Mouse (Mus musculus) MEL (cell line): Measurements from ENCODE around the gene Cdh13. TPM values are rescaled to one million over a fixed set of nuclear protein-coding genes. Genes with fewer than 3 reads are reported as not detected.

ENCODE experiments used
- DNase-seq: peaks from one replicate; pipeline ENCODE4 v3.0.0; 2011; ENCODE audit warnings: low read depth, low spot score
- H3K27ac ChIP-seq: 2 replicates; pipeline ENCODE4 v1.5.1; 2012; ENCODE audit warnings: low read depth, mild to moderate bottlenecking, control low read depth, low read length, moderate library complexity; ENCODE audit not compliant: control insufficient read depth
- H3K27me3 ChIP-seq, 2 experiments: fragments of 150-350 bp in 1 of 2; sonication (generic) in 1 of 2; 2 replicates each; pipeline ENCODE4 v1.6.1; 2012; ENCODE audit warnings: low read length in 2 of 2, mild to moderate bottlenecking in 2 of 2, improper control_type of control experiment in 1 of 2, moderate library complexity in 1 of 2; ENCODE audit not compliant: insufficient read depth in 2 of 2, control insufficient read depth in 1 of 2
- H3K36me3 ChIP-seq, 2 experiments: 2 replicates each; pipeline ENCODE4 v1.6.1; 2012 to 2014; ENCODE audit warnings: low read length in 2 of 2, improper control_type of control experiment in 1 of 2, inconsistent platforms in 1 of 2, mild to moderate bottlenecking in 1 of 2; ENCODE audit not compliant: insufficient read depth in 2 of 2, control insufficient read depth in 1 of 2
- H3K4me1 ChIP-seq, 2 experiments: fragments of 150-350 bp in 1 of 2; sonication (generic) in 1 of 2; 2 replicates each; pipeline ENCODE4 v1.6.1; 2012; ENCODE audit warnings: low read length in 2 of 2, improper control_type of control experiment in 1 of 2, mild to moderate bottlenecking in 1 of 2; ENCODE audit not compliant: insufficient read depth in 2 of 2, control insufficient read depth in 1 of 2
- H3K4me3 ChIP-seq, 2 experiments: fragments of 150-350 bp in 1 of 2; sonication (generic) in 1 of 2; 2 replicates each; pipeline ENCODE4 v1.5.1; 2012; ENCODE audit warnings: low read depth in 2 of 2, low read length in 2 of 2, mild to moderate bottlenecking in 2 of 2, moderate library complexity in 2 of 2, control low read depth in 1 of 2, improper control_type of control experiment in 1 of 2; ENCODE audit not compliant: control insufficient read depth in 1 of 2, insufficient read depth in 1 of 2
- H3K79me2 ChIP-seq: 2 replicates; pipeline ENCODE4 v1.6.1; 2012; ENCODE audit warnings: mild to moderate bottlenecking, low read length, moderate library complexity; ENCODE audit not compliant: control insufficient read depth, poor library complexity, insufficient read depth
- H3K9ac ChIP-seq: 2 replicates; pipeline ENCODE4 v1.6.1; 2012; ENCODE audit warnings: low read depth, mild to moderate bottlenecking, control low read depth, low read length, moderate library complexity; ENCODE audit not compliant: control insufficient read depth, poor library complexity, severe bottlenecking
- H3K9me3 ChIP-seq: fragments of 150-350 bp; sonication (generic); replicated peaks from 2 replicates; pipeline ENCODE4 v1.6.1; 2012; ENCODE audit warnings: mild to moderate bottlenecking, low read length, improper control_type of control experiment, moderate library complexity; ENCODE audit not compliant: insufficient read depth
- CHD1 ChIP-seq: IDR thresholded peaks from 2 replicates; pipeline ENCODE4 v1.6.1; 2012; ENCODE audit warnings: low read depth, mild to moderate bottlenecking, inconsistent platforms, low read length, improper control_type of control experiment
- E2F4 ChIP-seq: IDR thresholded peaks from 2 replicates; pipeline ENCODE4 v1.6.1; 2011; ENCODE audit warnings: low read depth, low read length, improper control_type of control experiment, borderline replicate concordance
- EP300 ChIP-seq, 2 experiments: IDR thresholded peaks; 2 replicates each; pipeline ENCODE4 v1.6.1; 2011; ENCODE audit warnings: improper control_type of control experiment in 2 of 2, low read length in 2 of 2, low read depth in 1 of 2, mild to moderate bottlenecking in 1 of 2
- ETS1 ChIP-seq: IDR thresholded peaks from 2 replicates; pipeline ENCODE4 v1.6.1; 2012; ENCODE audit warnings: low read depth, mild to moderate bottlenecking, inconsistent platforms, low read length, improper control_type of control experiment, moderate library complexity
- GABPA ChIP-seq: IDR thresholded peaks from 2 replicates; pipeline ENCODE4 v1.6.1; 2012; ENCODE audit warnings: low read depth, mild to moderate bottlenecking, inconsistent platforms, low read length, improper control_type of control experiment, moderate library complexity
- KAT2A ChIP-seq: conservative IDR thresholded peaks from 2 replicates; pipeline ENCODE4 v1.6.1; 2012; ENCODE audit warnings: low read depth, low read length, improper control_type of control experiment, inconsistent platforms
- MAX ChIP-seq: IDR thresholded peaks from 2 replicates; pipeline ENCODE4 v1.6.1; 2011; ENCODE audit warnings: low read length, improper control_type of control experiment
- MAZ ChIP-seq: IDR thresholded peaks from 2 replicates; pipeline ENCODE4 v1.6.1; 2012; ENCODE audit warnings: low read depth, mild to moderate bottlenecking, inconsistent platforms, low read length, improper control_type of control experiment
- MYC ChIP-seq: IDR thresholded peaks from 2 replicates; pipeline ENCODE4 v1.6.1; 2011; ENCODE audit warnings: low read depth, mild to moderate bottlenecking, low read length, improper control_type of control experiment, moderate library complexity
- POLR2AphosphoS2 ChIP-seq: IDR thresholded peaks from 2 replicates; pipeline ENCODE4 v1.6.1; 2011; ENCODE audit warnings: low read length, improper control_type of control experiment
- SMC3 ChIP-seq: IDR thresholded peaks from 2 replicates; pipeline ENCODE4 v1.6.1; 2011; ENCODE audit warnings: low read depth, low read length, improper control_type of control experiment
- TCF12 ChIP-seq: IDR thresholded peaks from 2 replicates; pipeline ENCODE4 v1.6.1; 2014; ENCODE audit warnings: low read depth, mild to moderate bottlenecking, inconsistent platforms, low read length, improper control_type of control experiment, moderate library complexity
- UBTF ChIP-seq: IDR thresholded peaks from 2 replicates; pipeline ENCODE4 v1.6.1; 2012; ENCODE audit warnings: low read depth, mild to moderate bottlenecking, inconsistent platforms, low read length, improper control_type of control experiment, moderate library complexity, borderline replicate concordance; ENCODE audit not compliant: insufficient read depth
- USF2 ChIP-seq, 2 experiments: IDR thresholded peaks; 2 replicates each; pipeline ENCODE4 v1.6.1; 2011 to 2012; ENCODE audit warnings: improper control_type of control experiment in 2 of 2, low read length in 2 of 2, borderline replicate concordance in 1 of 2, inconsistent platforms in 1 of 2, low read depth in 1 of 2, mild to moderate bottlenecking in 1 of 2; ENCODE audit not compliant: insufficient read depth in 1 of 2
- ZMIZ1 ChIP-seq: IDR thresholded peaks from 2 replicates; pipeline ENCODE4 v1.6.1; 2012; ENCODE audit warnings: low read depth, mild to moderate bottlenecking, inconsistent platforms, low read length, improper control_type of control experiment, moderate library complexity
- polyA plus RNA-seq, 2 experiments: library from polyadenylated mRNA; stranded (reverse) in 1 of 2; unstranded in 1 of 2; fragments of >175 nt in 1 of 2; fragments of >200 nt in 1 of 2; gene quantifications; 2 replicates each; pipeline versions ENCODE4 v1.2.1 to v1.2.4; 2012; ENCODE audit warnings: low replicate concordance in 2 of 2, low read depth in 1 of 2; ENCODE audit not compliant: insufficient read length in 2 of 2, insufficient read depth in 1 of 2, missing spikeins in 1 of 2
- total RNA-seq: library from RNA; depleted of rRNA; stranded (reverse); fragments of 300-350 nt; gene quantifications from 2 replicates; pipeline ENCODE4 v1.2.3, GENCODE M21; 2012

Gene Cdh13
- total and polyA plus RNA-seq, 3 experiments = not detected

- H3K36me3 ChIP-seq = no peaks in the 10 kb centered on the region
- no peak overlapping the region for H3K27ac ChIP-seq
- H3K9ac ChIP-seq = no peak overlapping the region
- H3K4me1 ChIP-seq = no peaks in the 10 kb centered on the region
- DNase-seq = no peak
- no peaks in the 10 kb centered on the region for H3K9me3 ChIP-seq
- TF ChIP-seq MAZ = no peak
- no peaks in the 10 kb centered on the region for H3K27me3 ChIP-seq
- H3K79me2 ChIP-seq = no peaks in the 10 kb centered on the region
- H3K4me3 ChIP-seq = no peak overlapping the region
Observed at GRCm38 (mm10) chr8:118380058-118380457, 96.5 kb downstream of the Cdh13 start.

GRCm38 (mm10) chr8:118380782-118381181 is 97.2 kb downstream of the Cdh13 start:
- Histone ChIP-seq H3K27me3 (no peaks in the 10 kb centered on the region), H3K9me3 (no peaks in the 10 kb centered on the region), H3K4me1 (no peaks in the 10 kb centered on the region), H3K79me2 (no peaks in the 10 kb centered on the region), H3K4me3 (no peak overlapping the region), H3K27ac (no peak overlapping the region), H3K9ac (no peak overlapping the region), H3K36me3 (no peaks in the 10 kb centered on the region)
- TF ChIP-seq EP300 (IDR thresholded peaks at IDR 0.05; ENCODE audit: low read depth in 1 of 2, low read length in 2 of 2) (no peak), ZMIZ1 (no peak), KAT2A (no peak), CHD1 (no peak), E2F4 (no peak), ETS1 (no peak), SMC3 (no peak), POLR2AphosphoS2 (no peak), UBTF (no peak), MAX (no peak), GABPA (no peak), MYC (no peak), MAZ (no peak)
- no peak for DNase-seq

GRCm38 (mm10) chr8:118381641-118382040 is 98.1 kb downstream of the Cdh13 start:
- TF ChIP-seq EP300 (IDR thresholded peaks at IDR 0.05; ENCODE audit: low read depth in 1 of 2, low read length in 2 of 2) (no peak), SMC3 (no peak), TCF12 (no peak), USF2 (IDR thresholded peaks at IDR 0.05; ENCODE audit: borderline replicate concordance in 1 of 2, insufficient read depth in 1 of 2, low read depth in 1 of 2, low read length in 2 of 2) (no peak), MYC (no peak)
- TF ChIP-seq, all 39 proteins: peak for 0
- Histone ChIP-seq H3K4me3 (no peak overlapping the region), H3K4me1 (no peaks in the 10 kb centered on the region), H3K9ac (no peak overlapping the region), H3K79me2 (no peaks in the 10 kb centered on the region), H3K9me3 (no peaks in the 10 kb centered on the region), H3K36me3 (no peaks in the 10 kb centered on the region), H3K27ac (no peak overlapping the region), H3K27me3 (no peaks in the 10 kb centered on the region)
- no peak for DNase-seq
